Mouse (Mus musculus): ENCODE measurements around the gene Por.

DNA sequence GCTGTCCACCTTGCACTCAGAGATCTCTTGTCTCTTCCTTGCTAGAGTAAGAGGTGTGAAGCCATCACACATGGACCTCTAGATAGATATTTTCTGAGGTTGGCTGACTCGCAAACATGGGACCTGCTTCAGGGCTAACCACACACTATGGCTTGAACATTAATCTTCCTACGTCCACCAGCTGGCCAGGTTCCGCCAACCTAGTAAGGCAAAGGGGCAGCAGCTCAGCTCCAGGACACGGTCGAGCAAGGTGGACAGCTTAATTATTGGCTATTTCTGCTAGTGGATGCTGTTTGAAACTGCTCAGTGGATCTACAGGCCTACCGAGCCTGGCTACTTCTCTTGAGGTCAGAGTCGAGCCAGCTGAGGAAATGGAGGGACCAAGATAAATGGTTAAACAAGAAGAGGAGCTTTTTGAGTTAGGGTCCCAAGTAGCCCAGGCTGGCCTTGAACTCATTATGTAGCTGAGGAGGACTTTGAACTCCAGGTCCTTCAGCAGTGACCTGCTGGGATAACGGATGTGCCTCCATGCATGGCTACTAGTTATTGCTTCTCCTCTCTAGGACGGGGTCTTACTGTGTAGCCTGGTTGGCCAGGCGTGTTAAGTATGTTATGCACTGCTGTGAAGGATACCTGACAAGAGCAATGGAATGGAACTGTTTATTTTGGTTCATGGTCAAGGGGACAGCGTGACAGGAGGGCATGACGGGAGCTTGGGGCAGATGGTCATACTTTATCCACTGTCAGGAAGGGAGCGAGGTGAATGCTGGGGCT lies 41.9 kb downstream of the Por start:
- TF ChIP-seq POLR2A (IDR thresholded peaks at IDR 0.05; ENCODE audit: borderline replicate concordance, insufficient read depth, low read length) (no peak), CTCF (IDR thresholded peaks at IDR 0.05; ENCODE audit: borderline replicate concordance, insufficient read depth, low read depth, low read length) (no peak)

Measured in cerebellum, adult 2 months (tissue).